Mouse (Mus musculus) c-Kit-positive CD71-positive TER-119-negative erythroid progenitor cells, embryonic 14.5 days (primary cell): ENCODE measurements around the gene Ndufs1.
"Not testable (repeated sequence)": the region's sequence is repeated elsewhere in the genome, so short reads cannot be mapped to it uniquely, and the experiment has no call there.

Experiments
- DNase-seq: peaks from one replicate; pipeline ENCODE4 v3.0.0-alpha.2; 2013; ENCODE audit warnings: low read depth

Ndufs1 gene

DNA sequence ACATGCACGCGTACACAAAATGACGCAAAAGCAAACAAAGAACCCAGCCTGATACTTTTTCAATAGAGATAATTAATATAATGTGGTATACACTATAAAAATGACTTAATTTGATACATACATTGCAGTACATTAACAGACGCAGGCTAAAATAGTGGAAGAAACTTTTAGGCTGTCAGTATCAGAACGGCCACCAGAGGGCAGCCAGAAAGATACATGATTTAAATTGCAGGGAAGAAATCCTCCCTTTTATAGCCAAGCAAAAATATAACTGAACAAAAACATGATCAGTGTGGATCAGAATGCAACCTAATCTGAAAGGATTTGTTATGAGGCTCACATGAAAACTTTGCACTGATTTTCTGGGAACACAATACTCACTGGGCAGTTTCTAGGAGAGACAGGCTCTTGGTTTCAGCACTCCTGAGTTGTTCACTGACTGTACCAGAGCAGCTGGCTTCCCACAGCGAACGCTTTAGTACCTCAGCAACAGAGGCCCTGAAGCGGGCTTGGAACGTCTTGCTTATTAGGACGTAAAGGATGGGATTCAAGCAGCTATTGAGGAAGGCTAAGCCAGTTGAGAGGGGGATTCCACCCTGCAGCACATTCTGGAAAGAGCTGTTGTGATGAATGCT lies 6.1 kb upstream of the Ndufs1 start:
- peak; percentile 40 for DNase-seq

DNA sequence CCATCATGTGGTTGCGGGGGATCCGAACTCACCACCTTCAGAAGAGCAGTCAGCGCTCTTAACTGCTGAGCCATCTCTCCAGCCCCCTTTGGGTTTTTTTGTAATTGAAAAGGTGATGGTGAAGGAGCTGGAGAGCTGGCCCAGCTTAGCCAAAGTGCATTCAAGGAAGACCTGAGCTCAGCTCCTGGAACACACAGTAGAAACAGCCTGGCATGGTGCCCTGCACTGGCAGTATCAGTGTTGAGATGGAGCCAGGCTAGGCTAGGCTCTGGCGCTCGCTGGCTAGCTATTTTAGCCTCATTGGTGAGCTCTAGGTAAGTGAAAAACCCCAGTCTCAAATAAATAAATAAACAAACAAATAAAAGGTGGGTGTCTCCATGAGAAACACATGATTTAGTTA lies 5.6 kb upstream of the Ndufs1 start:
- DNase-seq, result no peak

DNA sequence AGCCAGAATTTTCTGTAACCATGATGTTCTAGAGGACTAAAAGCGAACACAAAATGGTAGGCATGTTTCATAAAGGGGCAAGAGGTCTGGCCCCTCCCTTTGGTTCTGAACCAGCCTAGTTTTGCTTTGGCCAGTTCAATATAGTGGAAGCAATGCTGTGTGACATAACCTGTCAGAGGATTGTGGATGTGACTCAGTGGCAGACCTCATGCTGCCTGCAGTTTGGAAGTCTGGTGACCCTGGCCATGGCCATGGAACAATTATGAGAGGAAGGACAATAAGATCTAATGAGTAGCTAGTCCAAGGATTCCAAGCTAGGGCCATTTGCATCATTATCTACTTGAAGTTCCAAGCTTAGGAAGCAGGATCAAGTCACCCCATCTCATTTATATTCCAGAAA lies 4.8 kb upstream of the Ndufs1 start:
- no peak for DNase-seq

DNA sequence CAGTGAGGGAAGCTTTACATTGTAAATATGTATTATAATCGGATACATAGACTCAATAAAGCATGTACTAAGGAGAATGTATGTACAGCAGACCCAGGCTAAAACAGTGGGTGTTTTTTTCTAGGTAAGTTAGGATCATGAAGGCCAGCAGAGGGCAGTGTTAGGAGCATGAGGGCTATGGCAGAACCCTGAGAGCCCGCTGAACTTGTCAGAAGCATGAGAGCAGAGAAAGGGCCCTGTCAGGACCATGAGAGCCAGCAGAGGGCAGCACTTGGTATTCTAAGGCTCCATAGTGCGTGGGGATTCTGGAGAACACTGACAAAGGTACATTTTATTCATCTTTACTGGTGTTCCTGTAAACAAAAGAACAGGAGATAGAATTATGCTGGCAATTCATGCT lies 4.4 kb upstream of the Ndufs1 start:
- DNase-seq, result peak; percentile 98

DNA sequence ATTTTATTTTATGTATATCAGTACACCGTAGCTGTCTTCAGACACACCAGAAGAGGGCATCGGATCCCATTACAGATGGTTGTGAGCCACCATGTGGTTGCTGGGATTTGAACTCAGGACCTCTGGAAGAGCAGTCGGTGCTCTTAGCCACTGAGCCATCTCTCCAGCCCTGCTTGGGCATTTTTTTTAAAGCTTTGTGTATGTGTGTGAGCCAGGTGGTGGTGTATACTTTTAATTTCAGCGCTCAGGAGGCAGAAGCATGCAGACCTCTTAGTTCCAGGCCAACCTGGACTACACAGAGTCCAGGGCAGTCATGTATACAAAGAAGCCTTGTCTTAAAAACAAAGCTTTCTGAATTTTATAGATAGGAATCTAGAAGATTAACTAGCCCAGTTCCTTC lies 3.9 kb upstream of the Ndufs1 start:
- DNase-seq, result not testable (repeated sequence)

DNA sequence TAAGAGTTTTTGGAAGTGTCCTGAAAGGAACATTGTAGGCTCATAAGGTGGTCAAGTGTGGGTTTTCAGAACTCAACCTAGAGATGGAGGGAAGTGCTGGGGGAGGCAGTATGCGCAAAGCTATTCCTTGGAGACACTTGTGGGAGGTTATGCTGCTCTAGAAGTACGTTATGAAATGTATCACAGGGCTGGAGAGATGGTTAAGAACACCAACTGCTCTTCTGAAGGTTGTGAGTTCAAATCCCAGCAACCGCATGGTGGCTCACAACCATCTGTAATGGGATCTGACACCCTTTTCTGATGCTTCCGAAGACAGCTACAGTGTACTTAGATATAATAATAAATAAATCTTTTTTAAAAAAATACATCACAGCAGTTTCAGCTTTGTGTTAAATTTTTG lies 3.5 kb upstream of the Ndufs1 start:
- DNase-seq, result no peak

DNA sequence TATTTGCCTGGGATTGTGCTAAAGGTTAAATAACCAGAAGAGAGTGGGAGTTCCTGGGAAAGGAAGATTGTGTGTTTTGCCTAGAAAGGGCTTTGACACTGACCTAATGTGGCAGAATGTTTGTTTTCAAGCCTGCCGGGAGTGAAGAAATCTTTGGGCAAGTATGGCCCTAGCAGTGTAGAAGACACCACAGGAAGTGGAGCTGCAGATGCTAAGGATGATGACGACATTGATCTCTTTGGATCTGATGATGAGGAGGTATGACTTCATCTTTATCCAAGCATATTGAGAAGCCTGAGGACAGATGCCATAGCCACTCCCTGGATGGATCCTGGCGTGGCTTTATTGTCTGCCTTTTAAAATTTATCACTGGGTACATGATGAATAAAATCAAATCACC lies 1.7 kb upstream of the Ndufs1 start:
- DNase-seq, result no peak

DNA sequence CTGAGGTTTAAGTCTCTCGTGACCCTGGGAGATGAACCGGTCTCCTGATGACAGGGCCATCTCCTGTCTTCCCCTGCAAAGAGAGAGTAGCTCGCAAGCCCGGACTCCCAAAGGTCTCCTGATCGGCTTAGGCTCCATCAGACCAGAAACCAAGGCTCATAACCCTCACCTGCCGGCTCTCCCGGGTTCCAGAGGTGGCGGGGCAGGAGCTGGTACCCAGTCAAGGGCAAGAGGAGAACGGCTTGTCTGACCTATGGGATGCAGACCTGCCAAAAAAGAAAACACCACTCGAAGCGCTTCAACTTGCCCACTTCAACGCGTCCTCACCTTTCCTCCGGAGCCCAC lies 402 bp downstream of the Ndufs1 start:
- DNase-seq, result no peak

DNA sequence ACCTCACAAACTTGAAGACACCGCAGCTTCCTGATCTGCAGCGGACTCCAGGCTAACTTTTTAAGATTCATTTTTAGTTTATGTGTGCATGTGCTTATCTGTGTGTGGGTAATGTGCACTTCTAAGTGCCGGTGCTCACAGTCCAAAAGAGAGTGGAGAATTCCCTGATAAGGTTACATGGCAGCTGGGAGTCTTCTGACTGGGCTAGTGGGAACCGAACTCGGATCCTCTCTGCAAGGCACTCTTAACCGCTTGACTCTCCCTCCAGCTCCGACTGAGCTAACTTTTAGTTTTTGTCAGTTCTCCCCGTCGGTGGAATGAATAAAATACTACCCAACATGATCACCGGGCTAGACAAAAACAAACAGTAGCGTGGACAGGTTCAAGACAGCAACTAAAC lies 780 bp downstream of the Ndufs1 start:
- peak; percentile 34 for DNase-seq

DNA sequence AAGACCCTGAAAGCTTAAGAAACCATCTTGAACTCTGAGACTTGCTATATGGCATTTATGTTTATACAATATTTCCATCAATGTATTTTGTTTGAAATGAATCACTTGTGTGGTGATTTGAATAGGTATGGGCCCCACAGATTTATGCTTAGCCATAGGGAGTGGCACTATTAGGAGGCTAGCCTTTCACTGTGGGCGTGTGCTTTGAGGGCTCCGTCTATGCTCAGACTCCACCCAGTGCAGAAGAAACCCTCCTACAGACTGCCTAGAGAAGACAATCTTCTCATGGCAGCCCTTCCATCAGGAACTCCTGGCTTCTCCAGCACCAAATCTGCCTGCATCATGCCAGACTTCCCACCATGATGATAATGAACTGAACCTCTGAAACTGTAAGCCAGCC lies 8.0 kb downstream of the Ndufs1 start:
- no peak for DNase-seq

DNA sequence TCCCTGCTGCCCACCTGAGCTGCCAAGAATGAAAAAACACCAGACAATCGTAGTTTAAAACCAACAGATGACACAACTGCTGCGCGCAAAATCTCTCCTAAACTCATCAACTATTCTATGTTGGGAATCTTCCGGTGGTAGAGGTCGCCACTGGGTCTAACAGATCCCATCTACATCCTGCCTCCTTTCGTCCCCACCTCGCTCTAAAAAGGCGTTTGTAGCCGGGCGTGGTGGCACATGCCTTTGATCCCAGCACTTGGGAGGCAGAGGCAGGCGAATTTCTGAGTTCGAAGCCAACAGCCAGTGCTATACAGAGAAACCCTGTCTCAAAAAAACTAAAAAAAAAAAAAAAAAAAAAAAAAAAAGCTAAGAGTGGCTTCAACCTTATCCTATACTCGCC lies 36.4 kb downstream of the Ndufs1 start:
- no peak for DNase-seq

DNA sequence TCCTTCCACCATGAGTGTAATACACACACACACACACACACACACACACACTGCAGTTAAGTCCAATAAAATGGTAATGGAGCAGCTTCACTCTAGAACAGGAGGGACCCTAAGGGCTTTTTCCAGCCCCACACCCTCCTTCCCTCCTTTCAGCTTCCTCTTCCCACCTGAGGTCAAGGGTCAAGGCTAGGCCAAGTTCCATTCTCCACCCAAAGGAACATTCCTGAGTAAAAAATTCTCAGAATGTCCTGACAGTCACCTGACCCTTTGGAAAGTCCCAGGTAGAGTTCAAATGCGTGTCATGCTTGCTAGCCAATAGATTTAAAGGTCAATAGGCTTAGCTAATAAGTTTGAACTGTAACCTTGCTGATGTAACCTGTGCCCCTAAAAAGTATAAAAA lies 38.0 kb downstream of the Ndufs1 start:
- DNase-seq, result not testable (repeated sequence)

DNA sequence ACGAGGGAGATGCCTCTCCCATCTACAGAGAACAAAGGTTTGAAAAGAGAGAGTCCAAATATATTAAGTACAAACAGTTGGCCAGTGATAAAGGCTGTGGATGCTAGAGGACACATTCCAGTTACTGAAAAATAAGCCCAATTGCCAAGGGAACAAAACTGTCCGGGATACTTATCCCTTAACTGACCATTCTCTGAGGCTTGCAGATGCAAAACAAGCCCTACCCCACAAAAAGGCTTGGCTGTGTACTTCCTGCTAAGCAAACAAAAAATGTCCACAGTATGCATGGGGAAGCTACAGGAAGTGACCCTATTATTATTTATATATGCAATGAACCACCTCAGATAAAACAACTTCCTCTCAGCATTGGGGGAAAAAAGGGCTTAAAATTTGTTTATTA lies 38.7 kb downstream of the Ndufs1 start:
- no peak for DNase-seq

DNA sequence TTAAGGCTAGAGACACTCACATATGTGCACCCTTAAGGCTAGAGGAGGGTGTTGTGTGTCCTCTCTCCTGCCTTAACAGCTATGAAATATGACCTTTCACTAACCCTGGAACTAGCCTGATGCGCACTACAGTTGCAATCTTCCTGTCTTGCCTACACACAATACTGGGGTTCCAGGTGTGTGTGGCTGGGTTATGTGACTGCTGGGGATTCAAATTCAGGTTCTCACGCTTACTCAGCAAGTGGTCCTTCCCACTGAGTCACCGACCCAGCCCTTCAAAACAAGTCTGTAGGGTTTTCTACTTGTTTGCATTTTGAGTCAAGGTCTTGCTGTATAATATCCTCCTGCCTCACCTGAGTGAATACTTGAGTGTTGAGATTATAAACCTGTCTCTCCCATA lies 42.1 kb downstream of the Ndufs1 start:
- DNase-seq, result no peak

DNA sequence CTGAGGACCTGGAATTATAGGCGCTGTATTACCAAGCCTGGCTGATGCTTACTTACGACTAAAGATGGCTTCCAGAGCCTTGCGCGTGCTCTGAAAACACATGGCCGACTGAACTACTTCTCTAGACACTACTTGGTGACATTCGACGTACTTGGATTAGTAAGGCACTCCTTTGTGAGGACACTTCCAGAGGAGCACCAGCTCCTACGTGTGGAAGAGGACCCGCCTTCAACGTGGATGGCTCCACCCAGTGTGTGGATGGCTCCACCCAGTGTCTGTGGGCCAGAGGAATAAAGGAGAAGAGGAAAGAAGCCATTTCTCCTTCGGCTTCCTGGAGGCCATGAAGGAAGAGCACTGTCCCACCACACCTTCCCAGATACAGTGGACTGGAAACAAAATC lies 44.9 kb downstream of the Ndufs1 start:
- no peak for DNase-seq

DNA sequence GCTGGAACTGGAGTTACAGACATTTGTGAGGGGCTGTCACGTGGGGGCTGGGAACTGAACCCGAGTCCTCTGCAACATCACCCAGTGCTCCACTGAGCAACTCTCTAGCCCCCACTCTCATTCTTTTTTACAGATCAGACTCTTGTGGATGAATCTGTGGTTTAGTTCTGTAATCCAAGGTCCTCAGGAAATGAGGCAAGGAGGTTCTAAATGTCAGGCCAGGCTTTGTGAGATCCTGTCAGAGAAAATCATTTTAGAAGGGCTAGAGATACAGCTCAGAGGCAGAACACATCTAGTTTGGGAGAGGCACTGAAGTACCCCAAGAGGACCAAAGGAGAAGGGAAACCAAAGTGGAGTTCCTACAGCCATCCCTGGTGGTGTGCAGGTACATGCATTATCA lies 45.8 kb downstream of the Ndufs1 start:
- DNase-seq, result no peak

DNA sequence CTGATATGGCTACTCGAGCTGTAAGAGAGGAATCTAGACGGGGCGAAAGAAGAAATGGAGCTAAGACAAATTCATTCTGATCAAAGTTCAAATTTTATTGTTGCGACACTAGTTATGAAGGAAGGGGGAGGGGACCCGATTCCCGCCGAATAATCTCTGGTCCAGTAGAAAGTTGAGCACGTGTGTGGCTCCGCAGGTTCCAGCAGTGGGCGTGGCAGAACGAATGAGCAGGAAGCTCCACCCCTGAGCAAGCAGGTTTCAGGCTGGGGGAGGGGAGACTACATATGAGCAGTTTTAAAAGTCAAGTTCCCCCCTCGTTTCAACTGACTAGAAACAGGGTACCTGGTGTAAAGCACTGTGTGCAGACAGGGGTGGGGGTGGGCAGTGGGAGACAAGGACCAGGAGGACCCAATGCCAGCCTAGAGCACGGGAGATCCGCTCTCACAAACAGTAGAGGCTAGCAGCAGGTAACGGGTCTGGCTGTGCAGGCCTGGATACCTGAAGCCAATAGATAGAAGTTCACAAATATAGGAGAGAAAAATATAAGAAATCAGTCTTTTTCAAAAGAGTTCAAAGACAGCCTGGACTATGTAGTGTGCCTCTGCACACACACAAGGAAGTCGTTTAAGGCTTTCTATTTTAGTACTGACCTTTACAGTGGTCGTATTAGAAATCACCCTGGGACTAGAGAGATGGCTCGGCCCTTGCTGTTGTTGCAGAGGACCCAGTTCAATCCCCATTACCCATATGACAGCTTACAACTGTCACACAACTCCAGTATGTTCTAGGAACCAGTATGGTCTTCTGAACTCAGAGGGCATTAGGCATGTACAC lies 46.6 kb downstream of the Ndufs1 start:
- DNase-seq, result no peak

DNA sequence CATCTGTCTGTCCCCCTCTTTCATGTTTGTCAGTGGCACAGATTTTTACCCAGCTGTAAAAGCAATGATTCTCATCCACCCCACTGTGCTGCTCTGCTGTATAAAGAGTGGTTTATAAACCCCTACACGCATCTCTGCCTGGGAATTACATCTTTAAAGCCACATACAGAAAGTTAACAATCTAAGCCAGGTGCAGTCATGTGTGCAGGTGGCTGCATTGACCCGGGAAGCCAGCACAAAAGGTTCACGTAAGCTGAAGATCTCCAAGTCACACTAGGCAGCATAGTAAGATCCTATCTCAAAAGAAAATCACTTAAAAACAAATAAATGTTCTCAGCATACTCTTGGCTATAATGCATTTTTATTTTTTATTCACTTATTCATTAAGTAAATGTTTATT lies 47.4 kb downstream of the Ndufs1 start:
- DNase-seq, result no peak

DNA sequence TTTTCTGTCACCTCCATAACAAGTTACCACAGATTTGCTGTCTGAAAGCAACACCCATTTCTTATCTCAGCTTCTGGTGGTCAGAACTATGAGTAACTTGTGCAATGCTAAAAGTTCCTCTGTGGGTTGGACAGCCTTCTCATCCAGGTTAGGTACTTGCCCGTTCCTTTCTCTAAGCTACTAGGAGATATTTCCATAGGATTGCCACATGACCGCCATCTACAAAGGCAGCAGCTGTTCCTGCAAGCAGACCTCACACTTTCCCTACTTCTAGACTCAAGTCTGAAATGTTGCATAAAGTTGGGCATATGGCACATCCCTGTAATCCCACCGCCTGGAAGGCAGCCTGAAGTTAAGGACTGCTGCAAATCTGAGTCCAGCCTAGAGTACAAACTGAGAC lies 50.4 kb downstream of the Ndufs1 start:
- no peak for DNase-seq

DNA sequence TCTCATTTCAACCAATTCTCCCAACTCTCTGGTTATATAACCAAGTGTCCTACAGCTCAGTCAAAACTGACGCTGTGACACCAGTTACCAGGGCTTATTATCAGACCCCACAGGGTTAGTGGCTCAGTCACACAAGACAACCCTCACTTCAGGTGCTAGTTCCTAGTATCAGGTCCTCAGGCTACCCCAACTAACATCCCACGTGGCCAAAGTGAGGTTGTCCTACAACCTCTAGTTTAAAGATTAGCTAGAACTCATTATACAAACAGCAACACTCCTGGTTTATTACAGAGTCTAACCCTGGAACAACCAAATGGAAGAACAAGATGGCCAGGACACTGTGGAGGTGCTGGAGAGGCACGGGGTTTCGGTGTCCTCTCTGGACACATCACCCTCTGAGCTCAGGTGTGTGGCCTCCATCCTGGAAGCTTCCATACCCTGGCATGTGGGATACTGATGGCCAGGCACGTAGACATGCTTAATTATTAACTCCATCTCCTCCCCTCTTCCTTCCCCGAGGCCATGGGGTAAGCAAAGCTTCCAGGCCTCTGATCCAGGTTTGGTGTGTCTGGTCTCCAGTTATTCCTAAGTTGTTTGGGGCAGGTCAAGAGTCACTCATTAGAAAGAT lies 52.7 kb downstream of the Ndufs1 start:
- DNase-seq, result no peak

DNA sequence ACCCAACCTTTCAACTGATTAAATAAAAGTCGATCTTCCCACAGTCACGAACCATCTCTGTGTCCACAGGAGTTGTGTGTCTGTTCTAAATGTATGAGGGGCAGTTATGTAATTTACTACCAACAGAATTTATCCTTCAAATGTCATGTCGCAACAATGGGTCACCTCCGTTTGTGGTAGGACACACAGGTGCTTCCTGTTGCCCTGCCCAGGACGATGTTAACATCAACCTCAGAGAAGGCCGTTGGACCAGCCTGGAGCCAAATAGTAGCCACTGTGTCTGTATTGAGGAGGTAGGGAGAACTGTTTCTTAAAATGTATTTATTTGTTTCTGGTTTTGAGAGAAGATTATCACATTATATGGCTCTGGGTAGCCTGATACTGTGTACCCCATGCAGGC lies 54.6 kb downstream of the Ndufs1 start:
- no peak for DNase-seq

DNA sequence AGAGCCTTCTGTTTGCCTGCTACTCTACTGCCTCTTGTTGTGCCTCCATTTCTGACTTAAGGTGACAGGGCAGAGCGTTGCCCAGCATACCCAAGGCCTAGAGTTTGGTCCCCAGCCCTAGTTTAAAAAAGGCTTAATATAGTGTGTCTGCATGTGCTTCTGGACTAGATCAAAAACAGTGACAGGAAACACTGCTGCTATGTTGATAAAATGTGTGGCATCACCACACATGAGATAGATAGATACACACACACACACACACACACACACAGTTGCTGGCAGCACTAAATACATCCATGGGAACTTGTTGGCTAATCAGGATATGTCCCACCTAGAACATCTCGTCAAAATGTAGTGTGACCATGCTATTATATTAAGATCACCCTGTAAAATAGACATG lies 56.3 kb downstream of the Ndufs1 start:
- DNase-seq, result no peak

DNA sequence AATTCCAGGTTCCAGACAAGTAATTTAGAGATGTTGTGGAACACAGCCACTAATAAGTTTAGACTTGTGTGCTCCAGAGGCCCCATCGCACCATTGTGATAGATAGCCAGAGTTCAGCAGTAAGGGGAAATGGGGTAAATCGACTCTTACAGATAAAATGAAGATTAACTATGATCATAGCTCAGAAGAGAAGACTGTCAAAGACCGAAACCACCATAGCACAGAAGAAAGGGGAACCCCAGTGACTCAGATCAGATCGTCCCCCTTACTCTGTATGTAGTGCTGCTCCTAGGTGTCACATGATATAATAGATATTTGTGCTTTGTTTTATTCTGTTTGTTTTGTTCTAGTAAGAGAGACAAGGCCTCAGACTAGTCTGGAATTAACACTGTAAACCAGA lies 57.0 kb downstream of the Ndufs1 start:
- no peak for DNase-seq

DNA sequence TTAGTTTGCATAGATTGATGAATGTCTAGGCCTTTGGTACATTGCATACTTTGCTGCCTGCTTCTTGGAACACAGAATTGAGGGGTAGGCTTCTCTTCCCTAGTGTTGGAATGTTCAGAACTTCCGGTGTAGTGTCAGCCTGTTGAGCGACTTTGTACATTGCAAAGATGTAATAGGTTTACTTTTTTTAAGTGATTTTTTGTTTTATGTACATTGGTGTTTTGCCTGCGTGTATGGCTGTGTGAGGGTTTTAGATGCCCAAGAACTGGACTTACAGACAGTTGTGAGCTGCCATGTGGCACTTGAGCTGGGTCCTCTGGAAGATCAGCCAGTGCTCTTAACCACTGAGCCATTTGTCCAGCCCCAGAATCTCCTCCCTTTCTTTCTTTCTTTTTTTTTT lies 61.1 kb downstream of the Ndufs1 start:
- DNase-seq, result no peak
